Mouse (Mus musculus) E14TG2a.4 (cell line): ENCODE results near the gene Tulp4.

Source experiments
- CTCF ChIP-seq: conservative IDR thresholded peaks from 2 replicates; pipeline ENCODE4 v1.5.1; 2014; ENCODE audit warnings: low read length
- POU5F1 ChIP-seq: IDR thresholded peaks from 2 replicates; pipeline ENCODE4 v1.6.1; 2014; ENCODE audit warnings: low read length, borderline replicate concordance

GRCm38 (mm10) chr17:6108175-6108574 lies 1.9 kb downstream of the Tulp4 start:
- TF ChIP-seq CTCF (no peak), POU5F1 (no peak)
